Mouse (Mus musculus) neural tube, embryonic 11.5 days (tissue): ENCODE measurements around the gene Tm9sf4. TPM values are rescaled to one million over a fixed set of nuclear protein-coding genes. Genes with fewer than 3 reads are reported as not detected.

Experiments used
- ATAC-seq: fragments of 200-750 bp; cut with Nextera tagmentation; 2 replicates; pipeline ENCODE4 v1.8.0; 2017; ENCODE audit warnings: moderate number of reproducible peaks, mild to moderate bottlenecking, moderate TSS enrichment, moderate library complexity; ENCODE audit not compliant: insufficient read depth, low FRiP score, low TSS enrichment
- DNase-seq: peaks from one replicate; pipeline ENCODE4 v3.0.0-alpha.2; 2015; ENCODE audit warnings: low spot score
- H3K27ac ChIP-seq: fragments of 300-500 bp; sonication (generic); 2 replicates; pipeline ENCODE4 v1.5.1; 2014; ENCODE audit warnings: low read depth, mild to moderate bottlenecking, low read length
- H3K27me3 ChIP-seq: fragments of 300-500 bp; sonication (generic); 2 replicates; pipeline ENCODE4 v1.6.1; 2014; ENCODE audit warnings: mild to moderate bottlenecking, low read length, mixed read lengths; ENCODE audit not compliant: control insufficient read depth, insufficient read depth
- H3K36me3 ChIP-seq: fragments of 300-500 bp; sonication (generic); 2 replicates; pipeline ENCODE4 v1.6.1; 2014; ENCODE audit warnings: mild to moderate bottlenecking, low read length, moderate library complexity, mixed read lengths; ENCODE audit not compliant: control insufficient read depth, insufficient read depth
- H3K4me1 ChIP-seq: fragments of 300-500 bp; sonication (generic); 2 replicates; pipeline ENCODE4 v1.6.1; 2014; ENCODE audit warnings: low read length, mixed read lengths; ENCODE audit not compliant: control insufficient read depth, insufficient read depth
- H3K4me2 ChIP-seq: fragments of 300-500 bp; sonication (generic); 2 replicates; pipeline ENCODE4 v1.6.1; 2014; ENCODE audit warnings: low read depth, mild to moderate bottlenecking, moderate library complexity
- H3K4me3 ChIP-seq: fragments of 300-500 bp; sonication (generic); 2 replicates; pipeline ENCODE4 v1.5.1; 2014; ENCODE audit warnings: low read depth, low read length
- H3K9ac ChIP-seq: fragments of 300-500 bp; sonication (generic); 2 replicates; pipeline ENCODE4 v1.6.1; 2014; ENCODE audit warnings: mild to moderate bottlenecking, low read length
- H3K9me3 ChIP-seq: fragments of 300-500 bp; sonication (generic); 2 replicates; pipeline ENCODE4 v1.6.1; 2016; ENCODE audit warnings: low read length; ENCODE audit not compliant: control insufficient read depth
- WGBS: fragments of 180-500 bp; shearing (Covaris S2); extraction: QIAGEN DNeasy Blood & Tissue Kit; methylation state at CpG from one replicate; pipeline ENCODE4 v1.1.7; 2014; 5-methylcytosine and 5-hydroxymethylcytosine counted together
- polyA plus RNA-seq: library from polyadenylated mRNA; unstranded; fragments of >200 nt; fragmentation: Nextera tagmentation; extraction: Ambion mirVana; gene quantifications from 2 replicates; pipeline ENCODE4 v1.2.1, GENCODE M21; 2014

Tm9sf4 gene
- polyA plus RNA-seq, 1 experiment from 2014 or later: 83.3 TPM

DNA sequence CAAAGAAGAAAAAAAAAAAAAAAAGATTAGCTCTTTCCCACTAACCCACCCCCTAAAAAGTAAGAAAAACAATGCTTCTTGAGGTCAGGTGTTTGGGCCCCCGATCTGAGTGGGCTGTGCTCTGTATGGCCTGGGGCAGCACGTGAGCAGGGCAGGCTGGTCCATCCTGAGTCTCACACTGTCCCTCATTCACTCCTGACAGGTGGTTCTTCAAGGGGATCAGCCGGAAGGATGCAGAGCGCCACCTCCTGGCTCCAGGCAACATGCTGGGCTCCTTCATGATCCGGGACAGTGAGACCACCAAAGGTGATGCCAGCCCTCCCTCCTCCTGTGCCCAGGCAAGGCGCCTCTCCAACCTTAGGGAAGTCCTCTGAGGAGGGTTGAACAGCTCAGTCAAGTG, 30.1 kb upstream of the Tm9sf4 start:
- Histone ChIP-seq H3K9me3 (no peaks in the 10 kb centered on the region), H3K4me3 (no peak overlapping the region), H3K4me1 (no peaks in the 10 kb centered on the region), H3K9ac (no peak overlapping the region), H3K36me3 (no peaks in the 10 kb centered on the region), H3K27ac (no peak overlapping the region), H3K27me3 (no peaks in the 10 kb centered on the region), H3K4me2 (no peak overlapping the region)
- ATAC-seq (no peak), DNase-seq (peak; percentile 28)
- WGBS: 28% methylated on average over 6 of the region's 6 CpGs

DNA sequence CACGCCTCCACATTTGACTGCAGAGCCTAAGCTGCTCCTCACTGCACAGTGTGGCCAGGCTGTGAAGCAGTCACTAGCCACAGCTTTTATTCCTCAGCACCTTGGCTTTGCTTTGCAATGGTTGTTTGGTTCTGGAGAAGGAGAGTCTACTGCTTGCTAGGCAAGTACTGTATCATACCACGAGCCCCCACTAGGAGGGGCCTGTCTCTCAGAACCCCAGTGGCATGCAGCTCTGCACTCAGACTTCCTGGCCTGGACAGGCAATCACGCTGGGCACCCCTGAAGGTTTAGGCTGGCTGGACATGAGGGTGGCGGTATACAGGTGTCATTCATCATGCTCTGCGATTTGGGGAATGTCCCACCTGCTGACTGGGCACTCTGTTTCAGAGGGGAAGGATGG, 26.9 kb upstream of the Tm9sf4 start:
- DNase-seq (peak; percentile 25), ATAC-seq (no peak)
- no peak overlapping the region for H3K9ac ChIP-seq
- H3K36me3 ChIP-seq: no peaks in the 10 kb centered on the region
- no peaks in the 10 kb centered on the region for H3K9me3 ChIP-seq
- H3K27me3 ChIP-seq: no peaks in the 10 kb centered on the region
- no peak overlapping the region for H3K27ac ChIP-seq
- H3K4me3 ChIP-seq: no peak overlapping the region
- WGBS: 29% methylated on average over 5 of the region's 5 CpGs
- H3K4me2 ChIP-seq: no peak overlapping the region
- H3K4me1 ChIP-seq: no peaks in the 10 kb centered on the region

DNA sequence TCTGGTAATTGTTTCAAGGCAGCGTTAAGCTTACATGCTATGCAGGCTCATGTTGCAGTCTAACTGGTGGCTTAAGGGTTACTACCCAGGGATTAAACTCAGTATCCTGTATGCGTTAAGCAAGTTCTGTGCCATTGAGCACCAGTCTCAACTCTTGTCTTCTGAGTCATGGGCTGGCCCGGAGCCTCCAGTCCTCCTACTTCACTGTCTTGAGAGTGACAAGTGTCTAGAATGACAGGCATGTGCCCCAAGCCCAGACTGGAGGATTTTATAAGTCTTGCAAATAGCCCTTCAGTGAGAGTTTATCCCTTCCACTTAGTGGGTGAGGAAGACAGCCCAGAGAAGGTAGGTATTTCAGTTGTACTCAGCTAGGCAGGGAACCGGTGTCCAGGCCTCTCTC, 24.9 kb upstream of the Tm9sf4 start:
- H3K36me3 ChIP-seq: no peaks in the 10 kb centered on the region
- H3K9me3 ChIP-seq: no peaks in the 10 kb centered on the region
- WGBS: 75% methylated on average over 4 of the region's 4 CpGs
- no peak overlapping the region for H3K4me3 ChIP-seq
- no peak overlapping the region for H3K4me2 ChIP-seq
- no peak overlapping the region for H3K9ac ChIP-seq
- H3K27ac ChIP-seq: no peak overlapping the region
- no peaks in the 10 kb centered on the region for H3K4me1 ChIP-seq
- ATAC-seq (no peak), DNase-seq (no peak)
- no peaks in the 10 kb centered on the region for H3K27me3 ChIP-seq

DNA sequence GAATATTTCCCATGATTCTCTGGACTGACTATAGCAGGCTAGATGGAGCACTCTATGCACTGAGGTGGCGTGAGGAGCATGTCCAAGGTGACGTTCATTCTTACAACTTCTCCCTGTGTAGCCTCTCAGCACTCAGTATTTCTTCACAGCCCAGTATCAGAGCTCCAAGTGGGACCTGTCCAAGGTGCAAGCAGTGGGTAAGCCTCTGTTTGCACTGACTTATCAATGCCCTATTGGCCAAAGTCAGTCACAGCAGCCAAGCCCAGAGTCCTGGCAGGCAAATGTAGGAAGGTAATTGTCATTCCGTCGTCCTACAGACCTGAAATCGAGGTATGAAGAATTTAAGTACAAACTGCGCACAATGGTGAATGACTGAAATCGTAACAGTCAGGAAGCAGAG, 21.9 kb upstream of the Tm9sf4 start:
- Histone ChIP-seq H3K36me3 (no peaks in the 10 kb centered on the region), H3K4me2 (no peak overlapping the region), H3K27ac (no peak overlapping the region), H3K4me3 (no peak overlapping the region), H3K9me3 (no peaks in the 10 kb centered on the region), H3K4me1 (no peaks in the 10 kb centered on the region), H3K9ac (no peak overlapping the region), H3K27me3 (no peaks in the 10 kb centered on the region)
- DNase-seq: no peak
- ATAC-seq: no peak
- 82% methylated on average over 7 of the region's 7 CpGs for WGBS

DNA sequence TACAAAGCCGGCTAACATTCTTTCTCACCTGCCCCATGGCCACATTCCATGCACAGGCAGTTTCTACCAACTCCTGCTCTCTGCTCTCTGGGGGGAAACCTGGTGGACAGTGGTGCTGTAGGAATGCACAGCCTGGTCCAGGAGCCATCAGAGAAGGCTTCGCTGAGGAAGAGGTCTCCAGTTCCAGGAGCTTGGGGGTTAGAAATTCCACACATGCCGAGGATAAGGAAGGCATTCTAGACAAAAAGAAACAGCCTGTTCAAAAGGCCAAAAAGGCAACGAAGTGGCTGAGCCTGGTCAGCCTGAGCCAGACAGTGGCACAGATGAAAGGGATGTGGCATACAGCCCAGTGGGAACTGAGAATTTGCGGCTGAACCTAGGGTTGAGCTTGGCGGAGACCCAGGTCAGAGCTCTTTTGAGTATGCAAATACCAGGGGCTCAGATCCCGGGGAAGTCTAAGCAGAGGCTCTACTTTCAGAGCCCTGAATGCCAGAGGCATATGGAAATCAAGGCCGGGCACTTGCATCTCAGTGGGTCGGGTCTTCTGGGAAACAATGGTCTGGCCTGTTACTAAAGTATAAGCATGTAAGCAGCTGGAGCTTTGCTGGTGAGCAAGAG, 21.0 kb upstream of the Tm9sf4 start:
- H3K9me3 ChIP-seq: no peaks in the 10 kb centered on the region
- no peaks in the 10 kb centered on the region for H3K36me3 ChIP-seq
- no peak overlapping the region for H3K27ac ChIP-seq
- no peak overlapping the region for H3K4me3 ChIP-seq
- H3K4me1 ChIP-seq: no peaks in the 10 kb centered on the region
- ATAC-seq (no peak), DNase-seq (no peak)
- H3K4me2 ChIP-seq: no peak overlapping the region
- 20% methylated on average over 9 of the region's 9 CpGs for WGBS
- no peak overlapping the region for H3K9ac ChIP-seq
- H3K27me3 ChIP-seq: no peaks in the 10 kb centered on the region

DNA sequence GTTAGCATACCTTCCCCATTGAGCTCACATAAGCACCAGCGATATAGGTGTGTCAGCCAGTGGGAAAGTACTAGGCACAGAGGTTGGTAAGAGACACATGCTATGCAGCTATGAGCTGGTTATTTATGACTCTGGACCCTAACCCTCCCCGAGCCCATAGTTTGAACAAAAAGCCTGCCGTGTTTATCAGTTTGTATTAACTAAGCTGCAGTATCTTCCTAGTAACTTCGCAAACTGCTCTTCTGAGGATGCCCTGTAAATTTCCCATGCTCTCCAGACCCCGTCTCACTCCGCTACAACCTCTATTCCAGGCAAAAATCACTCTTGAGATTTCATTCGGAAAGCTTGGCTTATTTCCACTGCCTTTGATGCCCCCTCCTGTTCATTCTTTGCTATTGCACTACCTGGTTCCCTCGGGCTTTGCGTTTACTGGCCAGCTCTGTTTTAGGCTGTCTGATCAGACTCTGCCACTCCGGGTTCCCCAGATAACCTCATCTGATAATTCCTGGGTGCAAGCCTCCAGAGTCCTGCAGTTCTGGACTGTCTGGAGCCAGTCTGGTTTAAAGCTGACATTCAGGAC, 18.4 kb upstream of the Tm9sf4 start:
- no peak overlapping the region for H3K4me3 ChIP-seq
- H3K4me2 ChIP-seq: no peak overlapping the region
- H3K9ac ChIP-seq: no peak overlapping the region
- 28% methylated on average over 10 of the region's 10 CpGs for WGBS
- H3K36me3 ChIP-seq: no peaks in the 10 kb centered on the region
- no peaks in the 10 kb centered on the region for H3K27me3 ChIP-seq
- H3K4me1 ChIP-seq: no peaks in the 10 kb centered on the region
- H3K9me3 ChIP-seq: no peaks in the 10 kb centered on the region
- DNase-seq (peak; percentile 58), ATAC-seq (no peak)
- H3K27ac ChIP-seq: no peak overlapping the region

DNA sequence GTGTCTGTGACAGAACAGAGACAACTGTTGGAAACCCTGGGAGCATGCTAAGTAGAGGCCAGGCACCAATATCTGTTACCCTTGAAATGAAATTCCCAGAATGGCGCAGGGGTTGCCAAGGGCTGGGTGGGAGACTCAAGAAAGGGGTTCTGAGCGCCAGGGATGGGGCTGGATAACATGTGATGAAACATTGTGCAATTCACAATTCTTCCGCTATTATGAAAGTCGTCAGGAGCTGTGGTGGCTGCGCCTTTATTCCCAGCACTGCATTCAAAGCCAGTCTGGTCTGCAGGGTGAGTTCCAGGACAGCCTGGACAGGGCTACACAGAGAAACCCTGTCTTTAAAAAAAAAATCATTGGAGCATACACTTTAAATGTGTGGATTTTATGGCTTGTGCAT, 15.8 kb upstream of the Tm9sf4 start:
- H3K4me2 ChIP-seq: no peak overlapping the region
- ATAC-seq: no peak
- WGBS: 78% methylated on average over 5 of the region's 5 CpGs
- no peak overlapping the region for H3K9ac ChIP-seq
- H3K4me1 ChIP-seq: no peaks in the 10 kb centered on the region
- DNase-seq: no peak
- no peaks in the 10 kb centered on the region for H3K27me3 ChIP-seq
- H3K4me3 ChIP-seq: no peak overlapping the region
- H3K27ac ChIP-seq: no peak overlapping the region
- H3K9me3 ChIP-seq: no peaks in the 10 kb centered on the region
- no peaks in the 10 kb centered on the region for H3K36me3 ChIP-seq

DNA sequence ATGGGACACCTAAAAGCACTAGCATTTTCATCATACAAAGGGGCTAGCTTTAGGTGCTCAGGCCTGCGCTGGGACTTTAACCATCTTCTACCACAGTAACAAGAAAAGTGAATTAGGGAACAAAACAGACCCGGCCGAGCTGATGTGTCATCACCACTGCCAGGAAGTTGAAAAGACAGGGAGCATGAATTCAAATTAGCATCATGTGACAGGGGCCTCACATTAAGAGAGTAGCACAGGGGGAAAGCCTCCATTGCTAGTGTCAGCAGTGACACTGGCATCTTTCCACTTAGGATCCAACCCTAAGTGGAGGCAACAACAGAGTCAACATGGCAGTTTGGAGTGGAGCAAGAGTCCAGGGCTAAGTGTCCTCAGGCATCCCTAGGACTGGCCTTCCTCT, 13.9 kb upstream of the Tm9sf4 start:
- Histone ChIP-seq H3K9me3 (no peaks in the 10 kb centered on the region), H3K4me1 (no peaks in the 10 kb centered on the region), H3K9ac (no peak overlapping the region), H3K27me3 (no peaks in the 10 kb centered on the region), H3K36me3 (no peaks in the 10 kb centered on the region), H3K4me3 (no peak overlapping the region), H3K27ac (no peak overlapping the region), H3K4me2 (no peak overlapping the region)
- ATAC-seq (no peak), DNase-seq (no peak)
- WGBS: 75% methylated on average over 3 of the region's 3 CpGs

DNA sequence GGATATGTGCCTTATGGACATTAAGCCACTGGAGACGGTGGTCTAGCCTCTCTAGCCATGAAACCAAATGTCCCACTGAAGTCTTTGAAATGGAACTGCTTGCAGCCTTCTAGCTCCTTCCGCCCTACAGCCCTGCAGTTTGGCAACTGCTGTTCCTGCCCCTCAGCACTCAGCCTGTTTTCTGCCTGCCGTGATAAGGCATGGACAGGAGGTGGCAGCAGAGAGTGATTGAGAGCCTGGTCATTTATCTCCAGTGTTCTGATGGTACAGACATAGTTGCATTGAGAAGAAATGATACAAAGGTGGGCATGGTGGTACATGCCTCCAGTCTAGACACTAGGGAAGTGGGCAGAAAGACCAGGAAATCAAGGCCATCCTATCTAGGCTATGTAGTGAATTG, 13.4 kb upstream of the Tm9sf4 start:
- H3K27me3 ChIP-seq: no peaks in the 10 kb centered on the region
- H3K27ac ChIP-seq: no peak overlapping the region
- WGBS: 27% methylated on average over 3 of the region's 3 CpGs
- ATAC-seq: no peak
- H3K4me3 ChIP-seq: no peak overlapping the region
- DNase-seq: peak; percentile 51
- no peaks in the 10 kb centered on the region for H3K36me3 ChIP-seq
- no peak overlapping the region for H3K9ac ChIP-seq
- H3K9me3 ChIP-seq: no peaks in the 10 kb centered on the region
- H3K4me2 ChIP-seq: no peak overlapping the region
- H3K4me1 ChIP-seq: no peaks in the 10 kb centered on the region
